Mouse (Mus musculus): ENCODE measurements around the gene Aqp8.

Aqp8 gene

DNA sequence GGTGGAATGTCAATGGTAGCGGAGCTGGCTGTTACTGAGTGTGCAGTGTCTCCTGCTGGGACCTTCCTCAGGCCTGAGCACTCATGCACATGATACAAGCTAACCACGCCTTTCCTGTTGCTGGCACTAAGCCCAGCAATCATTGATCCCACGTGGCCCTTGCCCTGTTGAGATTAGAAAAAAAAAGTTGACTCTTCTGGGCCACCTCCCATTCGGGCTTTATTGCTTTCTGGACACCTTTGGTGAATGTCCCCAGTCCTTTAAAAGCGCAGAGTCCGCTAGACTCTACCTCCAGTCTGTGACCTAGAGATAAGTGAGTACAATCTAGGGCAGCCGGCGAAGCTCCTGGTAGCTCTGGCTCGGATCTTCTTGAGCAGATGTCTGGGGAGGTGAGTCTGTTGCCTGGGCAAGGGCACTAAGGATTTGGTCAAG, at the start of gene Aqp8:
Aqp8 (plus strand) TSS at position 222 of the 432 bp plus-strand sequence.
- DNase-seq (ENCODE audit: low spot score) = no peak

DNA sequence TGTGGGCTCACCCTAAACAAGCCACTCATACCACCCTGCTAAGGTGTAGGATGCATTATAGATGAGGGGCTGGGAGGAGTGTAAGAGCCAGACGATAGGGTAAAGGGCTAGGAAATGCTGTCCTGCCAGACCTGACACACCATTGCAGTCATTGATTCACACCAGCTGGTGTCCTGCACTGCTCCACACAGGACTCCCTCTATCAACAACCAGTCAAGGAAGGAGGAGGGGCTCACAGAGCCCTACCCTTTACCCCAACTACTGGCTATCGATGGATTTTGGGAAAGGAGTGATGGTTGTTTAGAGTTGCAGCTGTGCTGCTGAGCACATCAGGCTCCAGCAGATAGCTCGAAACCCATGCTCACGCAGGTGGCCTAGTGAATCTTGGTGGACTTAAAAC, 45.3 kb upstream of the Aqp8 start:
- DNase-seq (ENCODE audit: low spot score) = no peak

DNA sequence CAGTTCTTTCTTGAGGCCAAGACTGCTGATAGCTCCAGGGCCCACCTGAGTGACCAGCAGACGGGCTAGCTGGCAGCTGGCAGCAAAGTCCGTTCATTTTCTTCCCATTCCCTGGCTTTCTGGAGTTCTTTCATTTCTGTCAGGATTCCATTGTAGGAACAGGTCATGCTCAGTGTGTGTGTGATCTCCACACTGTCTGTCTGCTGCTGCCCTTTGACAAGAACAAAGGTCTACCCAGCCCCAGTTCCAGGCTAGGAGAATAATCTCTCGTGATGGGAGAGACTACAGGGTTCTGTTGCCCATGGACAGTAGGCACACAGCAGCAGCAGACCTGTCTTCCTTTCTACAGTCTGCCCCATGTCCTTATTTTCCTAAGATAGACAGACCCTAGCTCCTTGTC, 44.4 kb upstream of the Aqp8 start:
- DNase-seq (ENCODE audit: low spot score) = no peak

DNA sequence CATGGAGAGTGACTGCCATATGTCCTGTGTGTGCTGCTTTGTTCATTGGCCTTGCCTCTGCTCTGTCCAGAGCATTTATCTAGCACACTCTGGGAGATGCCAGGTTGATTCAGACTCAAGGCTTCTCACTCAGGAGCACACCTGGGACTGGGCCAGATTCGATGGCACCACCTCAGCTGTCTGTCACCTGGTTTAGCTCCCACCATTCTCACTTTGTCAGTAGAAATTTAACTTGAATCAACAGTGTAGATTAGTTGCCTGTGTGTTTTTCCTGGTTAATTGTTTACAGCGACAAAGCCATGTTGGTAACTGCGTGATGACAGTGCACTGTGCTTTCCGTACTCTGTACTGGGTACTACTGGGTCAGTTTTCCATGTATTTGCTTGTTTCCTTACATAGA, 42.1 kb upstream of the Aqp8 start:
- DNase-seq (ENCODE audit: low spot score) = no peak

- no peak for DNase-seq (ENCODE audit: low spot score)
Observed at GRCm38 (mm10) chr7:123421958-123422357, 40.1 kb upstream of the Aqp8 start.

- DNase-seq (ENCODE audit: low spot score) = no peak
Observed at GRCm38 (mm10) chr7:123424281-123424680, 37.8 kb upstream of the Aqp8 start.

DNA sequence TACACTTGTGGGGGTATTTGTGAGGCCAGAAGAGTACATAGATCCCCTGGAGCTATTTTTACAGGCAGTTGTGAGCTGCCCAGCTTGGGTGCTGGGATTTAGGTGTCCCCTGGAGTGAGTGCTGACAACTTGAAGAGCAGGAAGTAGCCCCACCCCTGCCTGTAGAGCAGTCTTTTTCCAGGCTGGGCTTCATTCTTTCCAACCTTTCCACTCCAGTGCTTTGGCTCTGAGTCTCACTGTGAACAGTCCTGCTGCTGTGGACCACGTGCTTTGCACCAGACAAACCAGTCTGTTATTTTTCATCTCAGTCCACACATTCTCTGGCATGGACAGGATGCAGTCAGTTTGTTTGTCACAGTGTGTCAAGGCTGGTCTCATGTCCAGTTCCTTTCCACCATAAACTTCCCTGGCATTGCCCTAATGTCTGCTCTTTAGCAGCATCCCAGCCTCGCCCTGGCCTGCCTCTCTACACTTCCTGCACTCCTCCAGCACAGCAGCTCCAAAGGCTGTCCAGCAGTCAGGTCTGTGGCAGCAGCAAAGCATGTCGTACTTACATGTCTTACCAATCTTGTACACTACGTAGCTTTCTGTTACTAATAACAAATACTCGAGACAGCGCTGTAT, 36.8 kb upstream of the Aqp8 start:
- no peak for DNase-seq (ENCODE audit: low spot score)

GRCm38 (mm10) chr7:123429624-123430410, 32.3 kb upstream of the Aqp8 start:
- DNase-seq (ENCODE audit: low spot score) = no peak

DNA sequence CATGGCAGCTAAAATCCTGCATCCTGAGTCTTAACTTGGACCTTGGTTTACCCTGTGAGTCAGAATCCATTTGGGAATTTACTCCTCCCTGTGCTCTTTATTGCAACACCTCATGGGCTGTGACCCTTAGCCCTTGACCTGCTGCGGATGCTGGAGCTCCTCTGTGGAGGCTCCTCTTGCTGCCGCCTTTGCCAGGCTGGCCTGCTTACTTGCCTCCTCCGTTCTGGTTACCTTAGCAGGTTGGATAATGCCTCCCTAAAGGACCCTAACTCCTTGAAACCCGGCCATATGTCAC, 31.7 kb upstream of the Aqp8 start:
- DNase-seq (ENCODE audit: low spot score) = no peak

DNA sequence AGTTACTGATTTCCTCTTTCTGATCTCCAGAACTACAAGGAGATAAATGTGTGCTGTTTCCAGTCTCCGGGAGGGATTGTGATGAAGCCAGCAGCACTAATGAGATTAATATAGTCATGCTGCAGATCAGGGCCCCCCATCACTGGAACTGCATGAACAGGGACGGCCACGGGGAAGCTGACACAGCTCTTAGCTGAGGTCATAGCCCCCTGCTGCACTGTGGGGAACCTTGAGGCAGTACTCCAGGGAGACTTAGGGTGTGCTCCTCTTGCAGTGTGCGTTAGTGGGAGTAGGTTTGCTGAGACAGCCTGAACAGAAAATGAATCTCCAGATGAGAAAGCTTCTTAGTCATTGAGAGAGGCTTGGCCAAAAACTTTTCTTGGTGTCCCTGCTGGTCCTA, 30.9 kb upstream of the Aqp8 start:
- DNase-seq (ENCODE audit: low spot score) = no peak

DNA sequence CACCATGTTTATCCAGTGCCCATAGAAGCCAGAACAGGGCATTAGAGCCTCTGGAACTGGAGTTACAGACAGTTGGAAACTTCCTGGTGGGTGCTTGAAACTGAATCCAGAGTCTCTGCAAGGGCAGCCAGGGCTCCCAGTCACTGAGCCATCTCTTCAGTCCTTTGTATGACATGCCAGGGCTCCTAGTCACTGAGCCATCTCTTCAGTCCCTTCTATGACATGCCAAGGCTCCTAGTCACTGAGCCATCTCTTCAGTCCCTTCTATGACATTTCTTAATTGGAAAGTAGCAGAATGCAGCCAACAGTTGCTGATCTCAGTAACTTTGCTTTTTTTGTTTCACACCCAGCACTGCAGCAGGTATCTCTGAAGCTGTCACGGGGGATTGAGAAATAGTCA, 20.0 kb upstream of the Aqp8 start:
- no peak for DNase-seq (ENCODE audit: low spot score)

- no peak for DNase-seq (ENCODE audit: low spot score)
Observed at GRCm38 (mm10) chr7:123448794-123449193, 13.3 kb upstream of the Aqp8 start.

DNA sequence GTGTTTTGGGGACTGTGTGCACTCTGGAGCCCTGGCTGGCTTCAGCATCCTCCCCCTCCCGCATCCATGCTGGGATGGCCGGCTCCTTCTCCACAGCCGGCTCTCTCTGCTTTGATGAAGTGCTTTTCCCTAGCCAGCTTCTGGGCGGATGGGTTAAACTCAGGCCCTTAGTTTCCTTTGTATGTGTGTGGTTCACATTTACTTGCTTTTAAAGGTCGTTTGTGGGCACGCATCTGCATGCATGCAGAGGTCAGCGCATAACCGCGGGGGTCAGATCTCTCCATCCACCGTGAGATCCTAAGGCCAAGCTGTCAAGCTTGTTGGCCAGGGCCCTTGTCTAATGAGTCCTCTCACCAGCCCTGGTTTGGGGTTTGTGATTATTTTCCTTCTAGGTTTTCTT, 12.4 kb upstream of the Aqp8 start:
- no peak for DNase-seq (ENCODE audit: low spot score)

GRCm38 (mm10) chr7:123450515-123450914, 11.6 kb upstream of the Aqp8 start:
- DNase-seq (ENCODE audit: low spot score) = no peak

DNA sequence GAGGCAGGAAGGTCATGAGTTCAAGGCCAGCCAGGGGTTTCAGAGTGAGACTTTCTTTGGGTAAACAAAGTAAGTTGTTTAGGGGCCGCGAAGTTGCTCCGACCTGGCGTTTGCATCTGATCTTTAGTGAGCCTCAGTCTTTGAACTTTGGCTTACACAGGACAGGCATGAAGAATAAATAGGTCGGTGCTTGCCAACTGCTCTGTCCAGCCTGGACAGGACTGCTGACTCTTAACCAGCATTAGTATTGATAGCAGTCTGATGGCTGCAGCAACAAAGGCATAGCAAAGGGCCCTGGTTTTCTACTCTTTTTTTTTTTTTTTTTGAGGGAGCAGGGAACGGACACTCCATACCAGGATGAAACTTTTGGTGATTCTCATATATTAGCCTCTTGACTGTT, 9.5 kb upstream of the Aqp8 start:
- no peak for DNase-seq (ENCODE audit: low spot score)

- no peak for DNase-seq (ENCODE audit: low spot score)
Observed at GRCm38 (mm10) chr7:123453066-123453465, 9.0 kb upstream of the Aqp8 start.

DNA sequence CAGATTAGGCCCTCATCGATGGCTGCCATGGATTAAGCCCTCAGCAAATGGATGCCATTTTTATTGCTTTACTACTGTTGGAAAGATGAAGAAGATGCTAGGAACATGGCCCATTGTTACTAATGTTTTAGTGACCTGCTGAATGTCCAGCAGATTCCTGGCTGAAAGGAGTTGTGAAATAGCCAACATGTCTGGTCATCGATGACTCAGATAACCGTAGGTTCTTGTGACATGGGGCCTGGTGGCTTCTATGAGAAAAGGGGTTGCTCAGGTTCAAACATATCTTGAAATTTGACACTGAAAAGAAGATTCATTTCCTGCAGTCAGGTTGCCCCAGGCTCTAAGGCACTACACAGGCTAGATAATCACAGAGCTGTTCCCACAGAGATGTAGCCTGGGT, 7.0 kb upstream of the Aqp8 start:
- no peak for DNase-seq (ENCODE audit: low spot score)

GRCm38 (mm10) chr7:123458309-123458708, 3.8 kb upstream of the Aqp8 start:
- no peak for DNase-seq (ENCODE audit: low spot score)

DNA sequence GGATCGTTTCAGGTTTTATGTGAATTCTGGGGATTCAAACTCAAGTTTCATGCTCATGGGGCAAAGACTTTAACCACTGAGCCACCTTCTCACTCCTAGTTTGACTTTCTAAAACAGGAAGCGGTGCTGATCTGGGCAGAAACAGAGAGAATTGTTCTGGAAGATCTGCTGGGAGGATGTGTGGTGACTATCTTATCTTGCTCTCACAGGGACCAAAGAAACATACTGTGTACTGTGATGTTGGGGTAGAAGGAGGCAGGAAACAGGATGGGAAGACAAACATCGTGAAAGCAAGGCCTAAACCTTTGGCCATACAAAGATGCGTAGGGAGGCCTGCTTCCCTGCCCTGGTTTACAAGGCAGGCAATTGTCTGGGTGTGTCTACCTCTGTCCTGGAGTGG, 2.8 kb upstream of the Aqp8 start:
- DNase-seq (ENCODE audit: low spot score) = no peak

DNA sequence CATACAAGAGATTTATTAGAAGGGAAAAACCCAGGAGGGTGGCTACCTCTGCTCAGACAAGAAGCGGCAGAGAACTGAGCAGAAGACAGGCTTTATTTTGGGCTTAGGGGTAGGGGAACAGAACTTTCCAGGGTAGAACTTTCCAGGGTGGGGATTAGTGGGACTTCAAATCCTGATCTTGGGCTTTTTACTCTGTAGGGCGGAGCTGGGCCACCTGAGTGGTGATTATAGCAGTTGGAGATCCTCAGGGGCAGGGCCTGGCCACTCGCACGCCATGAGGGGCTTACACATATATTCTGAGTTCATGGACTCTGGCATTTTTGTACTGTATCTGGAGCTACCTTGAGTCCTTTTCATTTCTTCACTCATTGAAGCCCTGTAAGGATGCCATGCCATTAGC, 775 bp upstream of the Aqp8 start:
- no peak for DNase-seq (ENCODE audit: low spot score)

GRCm38 (mm10) chr7:123463569-123463968, 1.5 kb downstream of the Aqp8 start:
- DNase-seq (ENCODE audit: low spot score) = no peak

- peak; percentile 65 for DNase-seq (ENCODE audit: low spot score)
Observed at GRCm38 (mm10) chr7:123465692-123466387, 3.7 kb downstream of the Aqp8 start.

- no peak for DNase-seq (ENCODE audit: low spot score)
Observed at GRCm38 (mm10) chr7:123467961-123468360, 5.9 kb downstream of the Aqp8 start.
